In genomic region chr17:37906821-37907220, GRCm38 (mm10) we compare ENCODE assay signal across 14 mouse cellular contexts. TPM values are rescaled to one million over a fixed set of nuclear protein-coding genes. Genes with fewer than 3 reads are reported as not detected.
"Had no signal": no experiment of that assay in that cellular context is flagged by ENCODE, and none has a peak within 500 bp of the region (broad histone marks: within the 10 kb centered on the region; RNA-seq: fewer than 3 reads in every experiment).

No protein-coding gene starts in this region.

RNA-seq across cellular contexts. Expression of gene Olfr127, which starts 6.6 kb away (rescaled TPM):
- total RNA-seq: common myeloid progenitor, adult 5-6 weeks; forebrain, postnatal 0 days; gastrocnemius, adult 18-20 months; gastrocnemius, adult 2 months; gastrocnemius, adult 8-10 months; gastrocnemius, postnatal 10 days; gastrocnemius, postnatal 14 days; gastrocnemius, postnatal 25 days; gastrocnemius, postnatal 36 days; gastrocnemius, postnatal 4 days; granulocyte monocyte progenitor cell, adult 5-6 weeks; heart, adult 18-20 months; heart, adult 2 months; heart, adult 8-10 months had no signal

RNA-seq across cellular contexts. Expression of gene Olfr128, which starts 13.5 kb away (rescaled TPM):
- total RNA-seq: common myeloid progenitor, adult 5-6 weeks; forebrain, postnatal 0 days; gastrocnemius, adult 18-20 months; gastrocnemius, adult 2 months; gastrocnemius, adult 8-10 months; gastrocnemius, postnatal 10 days; gastrocnemius, postnatal 14 days; gastrocnemius, postnatal 25 days; gastrocnemius, postnatal 36 days; gastrocnemius, postnatal 4 days; granulocyte monocyte progenitor cell, adult 5-6 weeks; heart, adult 18-20 months; heart, adult 2 months; heart, adult 8-10 months had no signal

RNA-seq across cellular contexts. Expression of gene Olfr761, which starts 46.1 kb away (rescaled TPM):
- total RNA-seq: common myeloid progenitor, adult 5-6 weeks; forebrain, postnatal 0 days; gastrocnemius, adult 18-20 months; gastrocnemius, adult 2 months; gastrocnemius, adult 8-10 months; gastrocnemius, postnatal 10 days; gastrocnemius, postnatal 14 days; gastrocnemius, postnatal 25 days; gastrocnemius, postnatal 36 days; gastrocnemius, postnatal 4 days; granulocyte monocyte progenitor cell, adult 5-6 weeks; heart, adult 18-20 months; heart, adult 2 months; heart, adult 8-10 months had no signal

RNA-seq across cellular contexts. Expression of gene Olfr126, which starts 59.5 kb away (rescaled TPM):
- total RNA-seq: common myeloid progenitor, adult 5-6 weeks; forebrain, postnatal 0 days; gastrocnemius, adult 18-20 months; gastrocnemius, adult 2 months; gastrocnemius, adult 8-10 months; gastrocnemius, postnatal 10 days; gastrocnemius, postnatal 14 days; gastrocnemius, postnatal 25 days; gastrocnemius, postnatal 36 days; gastrocnemius, postnatal 4 days; granulocyte monocyte progenitor cell, adult 5-6 weeks; heart, adult 18-20 months; heart, adult 2 months; heart, adult 8-10 months had no signal
